Mouse (Mus musculus): Measurements from ENCODE around the gene G6pd2. TPM values are rescaled to one million over a fixed set of nuclear protein-coding genes. Genes with fewer than 3 reads are reported as not detected.

G6pd2 gene
- polyA plus RNA-seq (2015; fragmentation: Nextera tagmentation; extraction: Ambion mirVana), result not detected in 2 replicates

DNA sequence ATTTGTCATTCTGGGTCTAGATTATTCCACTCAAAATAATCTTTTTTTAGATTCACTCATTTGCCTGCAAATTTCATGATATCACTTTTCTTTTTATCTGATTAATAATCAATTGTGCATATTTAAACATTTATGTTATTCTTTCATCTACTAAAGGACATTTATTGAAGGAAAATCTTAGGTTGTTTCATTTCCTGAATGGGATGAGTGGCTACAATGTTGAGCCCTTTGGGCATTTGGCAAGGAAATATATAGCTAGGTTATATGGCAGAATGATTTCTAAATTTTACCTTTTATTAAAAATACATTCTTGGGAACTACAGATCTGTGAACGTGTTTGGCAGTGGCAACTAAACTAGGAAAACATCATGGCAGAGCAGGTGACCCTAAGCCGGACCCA is at the start of gene G6pd2:
Gene G6pd2, plus strand, starts transcription at position 301 of the 400 bp plus-strand sequence.

